Mouse (Mus musculus): ENCODE data around the gene Gatad1. TPM values are rescaled to one million over a fixed set of nuclear protein-coding genes. Genes with fewer than 3 reads are reported as not detected.
"Not testable (repeated sequence)": the region's sequence is repeated elsewhere in the genome, so short reads cannot be mapped to it uniquely, and the experiment has no call there.

Gatad1 gene
- total RNA-seq, 1 experiment from 2014 or later = 315 TPM

GRCm38 (mm10) chr5:3646991-3647707, 9.8 kb downstream of the Gatad1 start:
- ATAC-seq (replicated peaks in 1 of 2; ENCODE audit: insufficient read depth in 1 of 2, low FRiP score in 2 of 2, low TSS enrichment in 1 of 2, low read depth in 1 of 2, poor library complexity in 2 of 2, severe bottlenecking in 2 of 2) = peak; percentile 46 to 55; a peak in 2 of 4 replicates

GRCm38 (mm10) chr5:3646539-3646938, 10.4 kb downstream of the Gatad1 start:
- no peak for ATAC-seq (replicated peaks in 1 of 2; ENCODE audit: insufficient read depth in 1 of 2, low FRiP score in 2 of 2, low TSS enrichment in 1 of 2, low read depth in 1 of 2, poor library complexity in 2 of 2, severe bottlenecking in 2 of 2)

DNA sequence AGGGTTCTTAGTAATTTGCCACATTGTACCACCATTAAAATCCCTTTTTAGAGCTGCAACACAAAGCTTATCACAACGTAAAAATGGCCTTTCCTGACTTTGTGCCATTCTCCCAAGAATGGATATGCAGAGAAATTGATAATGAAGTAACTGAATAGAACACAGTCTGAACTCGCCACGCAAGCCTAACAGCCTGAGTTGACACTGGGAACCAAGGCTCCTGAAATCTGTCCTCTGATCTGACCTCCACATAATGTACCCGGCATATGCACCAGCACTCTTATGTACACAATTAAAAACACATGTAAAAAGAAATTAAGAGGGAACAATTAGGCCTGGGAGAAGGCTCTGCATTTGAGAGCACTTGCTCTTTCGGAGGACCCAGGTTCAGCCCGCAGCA, 11.7 kb downstream of the Gatad1 start:
- no peak for ATAC-seq (replicated peaks in 1 of 2; ENCODE audit: insufficient read depth in 1 of 2, low FRiP score in 2 of 2, low TSS enrichment in 1 of 2, low read depth in 1 of 2, poor library complexity in 2 of 2, severe bottlenecking in 2 of 2)

DNA sequence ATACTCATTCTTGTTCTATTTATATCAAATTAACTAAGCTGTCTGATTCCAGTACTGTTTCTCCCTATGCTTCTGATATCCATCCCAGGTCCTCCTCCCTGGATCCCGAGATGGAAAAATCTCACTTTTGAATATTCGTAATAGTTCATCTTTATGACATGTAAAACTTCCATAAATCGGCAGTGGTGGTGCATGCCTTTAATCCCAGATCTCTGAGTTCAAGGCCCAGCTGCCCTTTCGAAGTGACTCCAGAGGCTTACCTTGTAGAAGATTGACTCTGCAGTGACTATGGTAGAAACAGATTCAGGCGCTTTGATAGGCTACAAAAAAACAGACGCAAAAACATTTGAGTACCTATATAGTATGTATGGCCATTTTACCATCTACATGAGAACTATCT, 12.4 kb downstream of the Gatad1 start:
- ATAC-seq (replicated peaks in 1 of 2; ENCODE audit: insufficient read depth in 1 of 2, low FRiP score in 2 of 2, low TSS enrichment in 1 of 2, low read depth in 1 of 2, poor library complexity in 2 of 2, severe bottlenecking in 2 of 2) = no peak

DNA sequence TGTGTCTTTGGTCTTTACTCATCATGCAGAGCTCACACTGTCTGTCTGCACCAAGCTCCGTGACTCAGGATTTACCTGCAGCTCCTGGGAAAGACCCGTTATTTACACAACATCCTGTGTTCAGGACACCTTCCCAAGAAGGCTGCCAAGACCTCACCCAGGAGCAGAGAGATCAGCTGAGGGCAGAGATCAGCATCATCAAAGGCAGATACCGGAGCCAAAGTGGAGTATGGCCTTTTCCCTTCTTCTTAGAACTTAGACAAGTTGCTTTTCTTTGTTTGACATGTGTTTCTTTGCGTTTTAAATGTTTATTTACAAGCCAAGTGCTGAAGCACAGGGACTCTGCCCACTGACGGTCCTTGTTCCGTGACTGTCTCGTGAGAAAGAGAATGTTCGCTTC, 21.7 kb downstream of the Gatad1 start:
- no peak for ATAC-seq (replicated peaks in 1 of 2; ENCODE audit: insufficient read depth in 1 of 2, low FRiP score in 2 of 2, low TSS enrichment in 1 of 2, low read depth in 1 of 2, poor library complexity in 2 of 2, severe bottlenecking in 2 of 2)

DNA sequence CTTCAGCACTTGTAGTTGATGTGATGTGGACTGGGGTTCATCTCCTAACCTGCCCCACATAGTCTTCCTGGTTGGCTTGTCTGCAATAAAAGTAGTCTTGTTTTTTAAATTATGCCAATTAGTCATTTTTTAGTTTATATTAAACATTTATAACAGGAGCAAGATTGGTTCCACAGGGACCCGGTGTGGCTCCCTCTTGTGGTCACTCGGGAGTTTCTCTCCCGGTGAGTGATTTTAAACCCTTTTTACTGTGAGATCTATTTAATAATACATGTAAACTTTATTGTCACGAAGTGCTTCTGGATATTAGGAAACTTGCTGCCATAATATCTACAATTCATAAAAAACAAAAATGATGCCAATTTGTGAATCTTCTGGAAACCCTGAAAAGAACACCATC, 23.0 kb downstream of the Gatad1 start:
- no peak for ATAC-seq (replicated peaks in 1 of 2; ENCODE audit: insufficient read depth in 1 of 2, low FRiP score in 2 of 2, low TSS enrichment in 1 of 2, low read depth in 1 of 2, poor library complexity in 2 of 2, severe bottlenecking in 2 of 2)

- ATAC-seq (replicated peaks in 1 of 2; ENCODE audit: insufficient read depth in 1 of 2, low FRiP score in 2 of 2, low TSS enrichment in 1 of 2, low read depth in 1 of 2, poor library complexity in 2 of 2, severe bottlenecking in 2 of 2) = no peak
These were observed 23.7 kb downstream of the Gatad1 start for GRCm38 (mm10) chr5:3633315-3633714.

- ATAC-seq (replicated peaks in 1 of 2; ENCODE audit: insufficient read depth in 1 of 2, low FRiP score in 2 of 2, low TSS enrichment in 1 of 2, low read depth in 1 of 2, poor library complexity in 2 of 2, severe bottlenecking in 2 of 2) = no peak
These were observed 24.7 kb downstream of the Gatad1 start for GRCm38 (mm10) chr5:3632285-3632684.

DNA sequence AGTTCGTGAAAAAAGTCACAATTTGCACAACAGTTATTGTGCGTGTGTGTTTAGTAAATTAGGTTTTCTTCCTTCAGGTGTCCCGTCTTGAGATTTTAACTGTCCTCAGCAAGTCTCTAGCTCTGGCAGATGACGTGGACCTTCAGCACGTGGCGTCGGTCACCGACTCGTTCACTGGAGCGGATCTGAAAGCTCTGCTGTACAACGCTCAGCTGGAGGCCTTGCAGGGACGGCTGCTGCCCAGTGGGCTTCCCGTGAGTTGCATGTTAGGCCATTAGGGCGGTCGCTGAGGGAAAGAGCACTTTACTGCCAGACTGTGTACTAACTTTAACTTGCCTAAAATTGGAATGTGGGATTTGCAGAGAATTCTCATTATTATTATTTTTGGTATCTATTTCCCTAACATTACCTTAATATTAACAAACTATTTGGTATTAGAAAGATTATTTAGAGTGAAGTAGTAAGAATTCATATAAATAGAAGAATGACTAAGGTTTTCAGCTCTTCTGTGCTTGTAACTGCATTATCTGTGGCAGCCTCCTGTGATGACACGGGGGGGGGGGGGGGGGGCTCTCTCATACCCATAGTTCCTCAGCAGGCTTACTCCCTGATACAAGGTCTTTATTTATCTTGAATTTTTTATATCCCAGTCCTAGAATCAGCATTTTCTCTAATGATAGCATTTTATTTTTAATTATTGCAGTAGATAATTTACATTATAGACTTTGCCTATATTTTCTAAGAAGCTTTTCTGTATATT, 25.3 kb downstream of the Gatad1 start:
- ATAC-seq (replicated peaks in 1 of 2; ENCODE audit: insufficient read depth in 1 of 2, low FRiP score in 2 of 2, low TSS enrichment in 1 of 2, low read depth in 1 of 2, poor library complexity in 2 of 2, severe bottlenecking in 2 of 2) = no peak

DNA sequence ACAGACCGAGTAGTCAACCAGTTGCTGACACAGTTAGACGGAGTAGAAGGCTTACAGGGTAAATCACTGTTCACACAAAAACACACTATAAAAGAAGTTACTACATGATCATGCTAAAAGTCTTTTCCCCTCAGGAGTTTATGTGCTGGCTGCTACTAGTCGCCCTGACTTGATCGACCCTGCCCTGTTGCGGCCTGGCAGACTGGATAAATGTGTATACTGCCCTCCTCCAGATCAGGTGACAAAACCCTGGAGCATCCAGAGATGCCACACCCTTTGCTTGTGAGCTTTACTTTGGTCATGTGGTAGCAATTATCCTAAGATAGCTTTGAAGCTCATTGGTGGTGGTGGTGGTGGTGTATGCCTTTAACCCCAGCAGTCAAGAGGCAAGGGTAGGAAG, 26.9 kb downstream of the Gatad1 start:
- ATAC-seq (replicated peaks in 1 of 2; ENCODE audit: insufficient read depth in 1 of 2, low FRiP score in 2 of 2, low TSS enrichment in 1 of 2, low read depth in 1 of 2, poor library complexity in 2 of 2, severe bottlenecking in 2 of 2) = no peak

DNA sequence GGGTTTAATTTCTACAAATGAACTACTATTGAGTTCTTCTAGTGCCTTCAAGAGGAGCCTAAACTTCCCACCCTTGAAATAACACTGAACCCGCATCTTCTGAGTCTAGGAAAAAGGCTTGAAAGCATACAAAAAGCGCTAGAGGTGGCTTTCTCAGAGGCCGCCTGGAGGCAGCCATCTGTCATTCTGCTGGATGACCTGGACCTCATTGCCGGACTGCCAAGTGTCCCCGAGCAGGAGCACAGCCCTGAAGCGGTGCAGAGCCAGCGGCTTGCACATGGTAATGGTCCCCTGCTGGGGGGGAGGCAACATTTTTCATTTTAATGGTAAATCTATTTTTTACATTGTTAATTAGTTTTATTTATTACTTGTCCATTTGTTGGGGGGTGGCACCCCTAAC, 36.5 kb downstream of the Gatad1 start:
- no peak for ATAC-seq (replicated peaks in 1 of 2; ENCODE audit: insufficient read depth in 1 of 2, low FRiP score in 2 of 2, low TSS enrichment in 1 of 2, low read depth in 1 of 2, poor library complexity in 2 of 2, severe bottlenecking in 2 of 2)

- not testable (repeated sequence) for ATAC-seq (replicated peaks in 1 of 2; ENCODE audit: insufficient read depth in 1 of 2, low FRiP score in 2 of 2, low TSS enrichment in 1 of 2, low read depth in 1 of 2, poor library complexity in 2 of 2, severe bottlenecking in 2 of 2)
These were observed 45.1 kb downstream of the Gatad1 start for GRCm38 (mm10) chr5:3611835-3612234.

DNA sequence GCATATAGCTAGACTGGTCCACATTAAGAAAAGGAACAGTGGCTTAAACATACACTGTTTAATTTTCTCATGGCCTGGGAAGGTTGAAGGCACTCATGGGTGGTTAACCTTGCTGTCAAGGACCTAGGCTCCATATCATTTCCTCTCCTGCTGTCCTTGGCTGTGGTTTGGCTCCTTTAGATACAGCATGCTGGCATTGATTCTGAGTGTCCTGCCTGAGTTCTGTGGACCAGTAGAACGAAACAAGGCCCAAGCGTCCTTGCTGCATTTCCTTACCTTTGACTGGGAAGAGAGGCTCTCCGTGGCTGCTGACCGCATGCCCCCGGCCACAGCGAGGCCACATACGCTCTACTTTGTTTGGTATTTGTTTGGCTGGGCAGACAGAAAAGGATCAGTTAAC, 47.7 kb downstream of the Gatad1 start:
- no peak for ATAC-seq (replicated peaks in 1 of 2; ENCODE audit: insufficient read depth in 1 of 2, low FRiP score in 2 of 2, low TSS enrichment in 1 of 2, low read depth in 1 of 2, poor library complexity in 2 of 2, severe bottlenecking in 2 of 2)

- ATAC-seq (replicated peaks in 1 of 2; ENCODE audit: insufficient read depth in 1 of 2, low FRiP score in 2 of 2, low TSS enrichment in 1 of 2, low read depth in 1 of 2, poor library complexity in 2 of 2, severe bottlenecking in 2 of 2) = no peak
These were observed 49.9 kb downstream of the Gatad1 start for GRCm38 (mm10) chr5:3607114-3607513.

- no peak for ATAC-seq (replicated peaks in 1 of 2; ENCODE audit: insufficient read depth in 1 of 2, low FRiP score in 2 of 2, low TSS enrichment in 1 of 2, low read depth in 1 of 2, poor library complexity in 2 of 2, severe bottlenecking in 2 of 2)
These were observed 56.2 kb downstream of the Gatad1 start for GRCm38 (mm10) chr5:3600790-3601189.

GRCm38 (mm10) chr5:3600298-3600697, 56.7 kb downstream of the Gatad1 start:
- no peak for ATAC-seq (replicated peaks in 1 of 2; ENCODE audit: insufficient read depth in 1 of 2, low FRiP score in 2 of 2, low TSS enrichment in 1 of 2, low read depth in 1 of 2, poor library complexity in 2 of 2, severe bottlenecking in 2 of 2)

DNA sequence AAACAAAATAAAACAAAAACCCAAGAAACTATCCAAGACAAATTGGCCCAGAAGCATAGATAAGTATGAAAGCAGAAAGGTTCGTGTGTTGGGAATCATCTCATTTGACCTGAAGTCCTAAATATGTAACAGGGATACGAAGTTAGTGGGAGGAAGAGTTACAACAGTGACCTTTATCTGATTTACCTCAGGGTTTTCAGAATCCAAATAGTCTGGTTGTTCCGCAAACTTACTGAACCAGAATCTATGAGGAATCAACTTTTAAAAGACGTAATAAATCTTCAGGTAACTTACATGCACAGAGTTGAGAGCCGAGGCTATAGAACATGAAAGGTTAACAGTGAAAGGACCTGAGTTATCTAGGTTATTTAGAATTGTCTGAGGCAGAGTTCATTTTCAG, 58.2 kb downstream of the Gatad1 start:
- ATAC-seq (replicated peaks in 1 of 2; ENCODE audit: insufficient read depth in 1 of 2, low FRiP score in 2 of 2, low TSS enrichment in 1 of 2, low read depth in 1 of 2, poor library complexity in 2 of 2, severe bottlenecking in 2 of 2) = no peak

- ATAC-seq (replicated peaks in 1 of 2; ENCODE audit: insufficient read depth in 1 of 2, low FRiP score in 2 of 2, low TSS enrichment in 1 of 2, low read depth in 1 of 2, poor library complexity in 2 of 2, severe bottlenecking in 2 of 2) = no peak
These were observed 59.8 kb downstream of the Gatad1 start for GRCm38 (mm10) chr5:3597171-3597570.

- peak; percentile 77 to 88 for ATAC-seq (replicated peaks in 1 of 2; ENCODE audit: insufficient read depth in 1 of 2, low FRiP score in 2 of 2, low TSS enrichment in 1 of 2, low read depth in 1 of 2, poor library complexity in 2 of 2, severe bottlenecking in 2 of 2)
These were observed 60.6 kb downstream of the Gatad1 start, which contains the start of gene Rbm48 for GRCm38 (mm10) chr5:3596399-3596766. Gene Rbm48 (minus strand): TSS chr5:3596585.
